ENCODE assay signal across 10 mouse cellular contexts in genomic region chr11:43618403-43618802, GRCm38 (mm10). TPM values are rescaled to one million over a fixed set of nuclear protein-coding genes. Genes with fewer than 3 reads are reported as not detected.
DNase-seq lines count a peak whose midpoint lies in the region; ATAC-seq and TF ChIP-seq lines count a peak whose summit lies in the region.
"Had no signal": no experiment of that assay in that cellular context is flagged by ENCODE, and none has a peak within 500 bp of the region (broad histone marks: within the 10 kb centered on the region; RNA-seq: fewer than 3 reads in every experiment).

No protein-coding gene starts in this region.

- TF ChIP-seq CTCF in olfactory bulb, adult 2 months (IDR thresholded peaks at IDR 0.05; ENCODE audit: insufficient read depth, low read depth, low read length): no peak

- TF ChIP-seq POLR2A in olfactory bulb, adult 2 months (IDR thresholded peaks at IDR 0.05; ENCODE audit: insufficient read depth, low read depth, low read length): no peak

- 69% methylated on average over 7 of the region's 7 CpGs for WGBS in limb, embryonic 12.5 days
- 79% methylated on average over 7 of the region's 7 CpGs for WGBS in limb, embryonic 10.5 days
- 56% methylated on average over 7 of the region's 7 CpGs for WGBS in forebrain, embryonic 16.5 days
- WGBS in hindbrain, embryonic 14.5 days: 34% methylated on average over 7 of the region's 7 CpGs
- WGBS in olfactory bulb, adult 2 months: 62% methylated on average over 7 of the region's 7 CpGs

- H3K27me3 ChIP-seq in limb, embryonic 12.5 days: no peaks in the 10 kb centered on the region
- H3K27me3 ChIP-seq in limb, embryonic 10.5 days (ENCODE audit: low read depth, poor library complexity, severe bottlenecking): no peaks in the 10 kb centered on the region
- no peaks in the 10 kb centered on the region for H3K27me3 ChIP-seq in forebrain, embryonic 16.5 days (replicated peaks; ENCODE audit: control insufficient read depth, insufficient read depth, low read length)
- H3K27me3 ChIP-seq in hindbrain, embryonic 14.5 days (ENCODE audit: control insufficient read depth, insufficient read depth, low read length): no peaks in the 10 kb centered on the region

- DNase-seq in limb, embryonic 10.5 days (ENCODE audit: low spot score): no peak
- no peak for DNase-seq in hindbrain, embryonic 14.5 days (ENCODE audit: low spot score)
- DNase-seq in spleen, adult 12 weeks (ENCODE audit: low spot score): no peak
- DNase-seq in right cerebral cortex, adult 18-20 months: no peak
- DNase-seq: kidney, adult 9 months had no signal

- no peak overlapping the region for H3K4me2 ChIP-seq in limb, embryonic 12.5 days
- H3K4me2 ChIP-seq in forebrain, embryonic 16.5 days (ENCODE audit: low read length): no peak overlapping the region
- no peak overlapping the region for H3K4me2 ChIP-seq in hindbrain, embryonic 14.5 days (replicated peaks)

- peaks cover 5% of the 10 kb centered on the region; the same call in 1 of the 2 replicates for H3K4me1 ChIP-seq in limb, embryonic 12.5 days (replicated peaks)
- no peaks in the 10 kb centered on the region for H3K4me1 ChIP-seq in limb, embryonic 10.5 days
- H3K4me1 ChIP-seq in forebrain, embryonic 16.5 days (replicated peaks; ENCODE audit: control insufficient read depth, insufficient read depth, low read length): peaks cover 7% of the 10 kb centered on the region; the same call in 1 of the 2 replicates
- peaks cover 8% of the 10 kb centered on the region for H3K4me1 ChIP-seq in hindbrain, embryonic 14.5 days (replicated peaks; ENCODE audit: control insufficient read depth, insufficient read depth, low read length)
- H3K4me1 ChIP-seq in olfactory bulb, adult 2 months (ENCODE audit: control insufficient read depth, insufficient read depth, low read length): peaks cover 10% of the 10 kb centered on the region; the same call in 1 of the 2 replicates

- ATAC-seq in limb, embryonic 12.5 days (ENCODE audit: insufficient number of reproducible peaks, insufficient read depth, low FRiP score, low TSS enrichment, low read depth): 0 out of 2 replicates have a peak, but pooled peaks have one; percentile 28
- ATAC-seq in forebrain, embryonic 16.5 days: peak; percentile 82
- peak; percentile 54; the same call in 1 of the 2 replicates for ATAC-seq in hindbrain, embryonic 14.5 days (ENCODE audit: low FRiP score)
- no peak for ATAC-seq in inflammation-experienced regulatory T-cells, adult 6 months

- H3K9me3 ChIP-seq in limb, embryonic 12.5 days: no peaks in the 10 kb centered on the region
- no peaks in the 10 kb centered on the region for H3K9me3 ChIP-seq in limb, embryonic 10.5 days (replicated peaks)
- no peaks in the 10 kb centered on the region for H3K9me3 ChIP-seq in forebrain, embryonic 16.5 days (ENCODE audit: control insufficient read depth, low read length)
- H3K9me3 ChIP-seq in hindbrain, embryonic 14.5 days (ENCODE audit: control insufficient read depth, low read length): no peaks in the 10 kb centered on the region
- H3K9me3 ChIP-seq: G1E had no signal

- H3K9ac ChIP-seq in limb, embryonic 12.5 days (replicated peaks): no peak overlapping the region
- no peak overlapping the region for H3K9ac ChIP-seq in forebrain, embryonic 16.5 days (replicated peaks; ENCODE audit: low read depth, low read length)
- H3K9ac ChIP-seq in hindbrain, embryonic 14.5 days: no peak overlapping the region

- H3K27ac ChIP-seq in limb, embryonic 12.5 days: no peak overlapping the region
- no peak overlapping the region for H3K27ac ChIP-seq in limb, embryonic 10.5 days
- H3K27ac ChIP-seq in forebrain, embryonic 16.5 days (ENCODE audit: low read length): peak overlapping the region; percentile 18; the same call in 1 of the 2 replicates
- H3K27ac ChIP-seq in hindbrain, embryonic 14.5 days: peak overlapping the region; percentile 9; the same call in 1 of the 2 replicates
- H3K27ac ChIP-seq in olfactory bulb, adult 2 months (ENCODE audit: insufficient read depth, low read depth, low read length): peak overlapping the region; percentile 1; the same call in 1 of the 2 replicates

- no peak overlapping the region for H3K4me3 ChIP-seq in limb, embryonic 12.5 days (replicated peaks)
- H3K4me3 ChIP-seq in limb, embryonic 10.5 days: no peak overlapping the region
- no peak overlapping the region for H3K4me3 ChIP-seq in forebrain, embryonic 16.5 days (replicated peaks; ENCODE audit: low read length)
- no peak overlapping the region for H3K4me3 ChIP-seq in hindbrain, embryonic 14.5 days (replicated peaks; ENCODE audit: low read length)
- no peak overlapping the region for H3K4me3 ChIP-seq in olfactory bulb, adult 2 months (ENCODE audit: insufficient read depth, low read depth, low read length)

- H3K36me3 ChIP-seq in limb, embryonic 12.5 days: no peaks in the 10 kb centered on the region
- H3K36me3 ChIP-seq in limb, embryonic 10.5 days: no peaks in the 10 kb centered on the region
- H3K36me3 ChIP-seq in forebrain, embryonic 16.5 days (ENCODE audit: control insufficient read depth, insufficient read depth): no peaks in the 10 kb centered on the region
- H3K36me3 ChIP-seq in hindbrain, embryonic 14.5 days (replicated peaks; ENCODE audit: control insufficient read depth, insufficient read depth): no peaks in the 10 kb centered on the region
- H3K36me3 ChIP-seq: G1E had no signal

RNA-seq across cellular contexts. Expression of gene Fabp6, which starts 17.1 kb away (rescaled TPM):
- polyA plus RNA-seq in limb, embryonic 12.5 days (2016; fragmentation: Nextera tagmentation; extraction: Ambion mirVana): not detected in 2 replicates
- polyA plus RNA-seq in limb, embryonic 10.5 days (2016; fragmentation: Nextera tagmentation; extraction: Ambion mirVana): not detected in 2 replicates
- not detected in 2 replicates for polyA plus RNA-seq in forebrain, embryonic 16.5 days (2015; fragmentation: Nextera tagmentation; extraction: Ambion mirVana)
- not detected in 2 replicates for polyA plus RNA-seq in hindbrain, embryonic 14.5 days (2014; fragmentation: Nextera tagmentation; extraction: Ambion mirVana)
- polyA plus RNA-seq in olfactory bulb, adult 2 months (2012; ENCODE audit: insufficient read depth, insufficient read length, low replicate concordance, missing spikeins): not detected in 2 replicates
- polyA plus RNA-seq in inflammation-experienced regulatory T-cells, adult 6 months (2017; shearing (Covaris generic)): not detected
- polyA plus RNA-seq: G1E had no signal

RNA-seq across cellular contexts. Expression of gene 4933415A04Rik, which starts 31.6 kb away (rescaled TPM):
- 4.6 and 6.3 TPM in 2 replicates for polyA plus RNA-seq in limb, embryonic 12.5 days (2016; fragmentation: Nextera tagmentation; extraction: Ambion mirVana)
- polyA plus RNA-seq in limb, embryonic 10.5 days (2016; fragmentation: Nextera tagmentation; extraction: Ambion mirVana): 9.7 and 11.2 TPM in 2 replicates
- 2.7 and 3.3 TPM in 2 replicates for polyA plus RNA-seq in forebrain, embryonic 16.5 days (2015; fragmentation: Nextera tagmentation; extraction: Ambion mirVana)
- 2.2 and 3.3 TPM in 2 replicates for polyA plus RNA-seq in hindbrain, embryonic 14.5 days (2014; fragmentation: Nextera tagmentation; extraction: Ambion mirVana)
- not detected in 2 replicates for polyA plus RNA-seq in olfactory bulb, adult 2 months (2012; ENCODE audit: insufficient read depth, insufficient read length, low replicate concordance, missing spikeins)
- under 1 TPM in 1 of 3 experiments, not detected in 2; 0.16 TPM for polyA plus RNA-seq in inflammation-experienced regulatory T-cells, adult 6 months (2017; shearing (Covaris generic))
- polyA plus RNA-seq: G1E had no signal

Comparison
In these comparisons a context has a peak if more than half of its experiments do, and no peak if none do; other contexts are left out.
1. H3K27ac ChIP-seq: peak in forebrain, embryonic 16.5 days (single experiment), hindbrain, embryonic 14.5 days (single experiment) and olfactory bulb, adult 2 months (single experiment); none in limb, embryonic 12.5 days (single experiment) and limb, embryonic 10.5 days (single experiment).